Mouse (Mus musculus) v-Abl transformed pro-B cells (cell line): ENCODE data around the gene Olfr979.
"Not testable (repeated sequence)": the region's sequence is repeated elsewhere in the genome, so short reads cannot be mapped to it uniquely, and the experiment has no call there.

Experiments used
- in situ Hi-C, 2 experiments: fragments of 400-800 bp; cut with MboI; formaldehyde crosslinking; loops; one replicate each; pipeline ENCODE4 v1.15.1; 2025; ENCODE audit not compliant: unreplicated experiment in 2 of 2

Olfr979 gene

DNA sequence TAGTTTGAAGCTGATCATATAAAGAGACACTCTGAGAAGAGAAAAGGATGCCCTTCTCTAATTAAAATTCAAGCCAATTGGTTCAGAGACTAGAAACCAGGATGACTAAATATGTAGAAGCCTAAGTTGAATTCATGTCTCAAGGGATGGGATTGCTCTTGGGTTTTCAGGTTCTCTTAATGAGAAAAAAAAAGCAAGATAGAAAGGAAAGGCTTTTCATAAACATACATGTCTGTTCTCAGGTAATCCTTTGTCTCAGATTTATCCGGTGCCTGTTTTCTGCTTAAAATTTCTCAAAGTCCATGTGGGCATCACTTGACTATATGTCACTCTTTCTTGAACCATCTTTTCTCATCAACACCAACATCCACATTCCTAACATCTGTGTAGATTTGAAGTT, at the start of gene Olfr979:
Gene Olfr979 (minus strand): TSS at position 101 of the 400 bp plus-strand sequence.
- in situ Hi-C loops = no loop called here

DNA sequence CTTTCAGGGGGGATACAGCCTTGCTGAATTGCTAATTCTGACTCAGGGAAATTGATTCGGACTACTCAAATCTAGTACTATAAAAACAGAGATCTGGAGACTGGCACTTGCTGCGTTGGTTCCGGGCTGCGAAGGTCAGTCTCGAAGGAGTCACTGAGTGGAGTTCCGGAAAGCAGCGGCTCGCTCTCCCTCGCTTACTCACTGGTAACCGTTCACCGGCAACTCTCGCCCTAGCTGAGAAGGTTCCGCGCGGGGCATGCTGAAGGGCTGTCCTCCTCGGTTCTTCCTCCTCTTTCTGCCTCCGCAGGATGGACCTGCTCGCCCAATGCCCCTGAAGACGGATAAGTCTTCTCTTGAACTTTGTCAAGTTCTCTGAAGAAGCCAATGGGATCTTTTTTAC, 46.9 kb upstream of the Olfr979 start:
- in situ Hi-C loops = no loop called here

DNA sequence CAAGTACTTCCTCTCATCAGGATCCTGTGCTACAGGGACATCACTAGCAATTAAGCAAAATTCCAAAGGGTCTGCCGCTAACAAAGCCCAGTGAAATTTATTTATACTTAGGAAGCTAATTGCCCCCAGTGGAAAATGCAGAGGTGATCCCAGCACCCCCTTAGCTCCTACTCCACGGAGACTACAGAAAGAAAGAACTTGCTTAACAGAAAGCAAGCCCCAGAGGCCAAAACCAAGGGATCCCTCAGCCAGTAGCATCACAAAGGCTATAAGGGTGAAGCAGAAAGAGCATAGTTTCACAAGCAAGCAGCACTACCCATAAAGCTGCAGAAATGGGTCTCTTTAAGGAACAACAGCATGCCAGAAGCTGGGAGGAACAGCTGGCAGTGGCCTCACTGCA, 17.9 kb upstream of the Olfr979 start, which contains the start of gene Olfr981:
Gene Olfr981 (plus strand): TSS at position 301 of the 400 bp plus-strand sequence.
- in situ Hi-C loops = no loop called here

DNA sequence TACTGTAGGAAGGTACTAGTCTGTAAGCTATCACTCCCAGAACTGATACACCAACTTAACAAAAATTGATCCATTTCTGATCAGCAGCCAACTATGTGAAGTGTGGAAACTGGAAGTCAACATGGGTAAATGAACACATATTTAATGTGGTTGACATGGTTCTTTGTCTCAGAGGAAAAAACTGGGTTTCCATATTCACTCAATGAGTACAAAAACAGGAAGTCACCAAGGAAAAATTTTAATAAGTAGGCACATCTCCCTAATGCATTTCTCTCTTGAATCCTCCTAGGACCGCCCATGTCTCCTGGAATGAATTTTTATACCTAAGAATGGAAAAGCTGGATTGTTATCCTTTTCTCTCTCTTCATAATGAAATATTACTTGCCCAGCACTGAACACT, 6.2 kb upstream of the Olfr979 start, which contains the start of gene Olfr980:
Gene Olfr980 (minus strand): TSS at position 101 of the 400 bp plus-strand sequence.
- in situ Hi-C loops = no loop called here

DNA sequence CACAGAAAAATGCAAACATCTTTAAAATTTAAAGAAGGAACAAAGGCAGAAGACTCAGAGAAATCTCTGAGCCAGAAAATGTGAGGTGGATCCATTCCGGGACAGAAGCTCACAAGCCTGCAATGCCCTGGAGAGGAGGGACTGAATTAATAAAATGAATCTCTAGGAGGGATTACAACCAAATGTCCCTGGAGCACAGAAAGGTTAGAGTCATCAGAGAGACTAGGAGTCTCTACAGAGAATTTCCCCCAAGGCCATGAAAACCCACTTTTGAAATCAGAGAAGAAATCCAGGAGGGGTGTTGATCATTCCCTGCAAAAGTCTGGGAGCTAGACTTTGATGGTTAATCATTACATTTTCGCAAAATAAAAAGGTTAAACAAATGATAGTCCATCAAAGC, 11.5 kb downstream of the Olfr979 start, which contains the start of gene Olfr978:
Gene Olfr978 (plus strand): TSS at position 301 of the 400 bp plus-strand sequence.
- in situ Hi-C loops = no loop called here

DNA sequence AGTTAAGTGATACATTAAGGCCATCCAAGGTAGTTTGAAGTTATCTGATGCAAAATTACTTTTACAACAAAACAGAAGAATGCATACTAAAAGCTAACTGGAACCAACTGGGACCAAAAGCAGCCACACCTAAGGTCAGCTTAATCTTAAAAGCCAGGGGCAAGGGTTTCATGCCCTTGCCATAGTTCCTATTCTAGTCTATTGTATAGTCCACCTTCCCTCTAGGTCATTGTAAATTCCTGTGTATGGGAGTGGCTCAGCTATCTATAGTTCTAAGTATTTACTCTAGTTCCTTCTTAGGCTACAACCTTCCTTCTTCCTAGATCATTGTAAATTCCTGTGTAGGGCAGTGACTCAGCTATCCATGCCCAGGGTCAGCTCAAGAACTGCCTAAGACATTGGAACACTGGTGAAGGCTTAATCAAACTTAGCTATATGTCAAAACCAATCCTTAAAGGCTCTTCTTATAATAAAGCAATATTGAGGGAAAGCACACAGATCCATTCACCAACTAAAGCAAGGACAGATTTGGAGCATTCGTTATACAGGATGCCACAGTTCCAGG, 26.6 kb downstream of the Olfr979 start:
- in situ Hi-C loops = loop anchor here in 1 of 2 experiments (10.0 kb wide), 1 partner anchor 72 kb away; the partner anchor contains the start of gene Olfr229

DNA sequence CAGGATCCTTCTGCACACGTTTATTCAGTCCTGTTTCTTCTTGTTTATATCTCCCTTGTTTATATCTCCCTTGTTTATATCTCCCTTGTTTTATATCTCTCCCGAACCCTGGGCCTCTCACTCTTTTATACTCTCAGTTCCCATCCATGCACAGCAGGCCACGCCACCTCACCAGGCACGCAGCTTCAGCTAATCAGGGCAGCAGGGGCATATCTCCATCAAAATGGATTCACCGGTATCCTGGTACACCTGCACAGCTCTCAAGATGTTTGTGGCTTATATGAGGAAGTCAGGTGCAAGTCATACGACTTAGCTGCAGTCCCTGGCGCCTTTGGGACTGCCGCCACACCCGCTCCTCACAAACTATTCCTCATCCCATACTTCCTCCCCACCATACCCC, 42.2 kb downstream of the Olfr979 start, which contains the start of gene Olfr976:
Gene Olfr976 (minus strand): TSS at position 101 of the 400 bp plus-strand sequence.
- in situ Hi-C loops = not testable (repeated sequence)

DNA sequence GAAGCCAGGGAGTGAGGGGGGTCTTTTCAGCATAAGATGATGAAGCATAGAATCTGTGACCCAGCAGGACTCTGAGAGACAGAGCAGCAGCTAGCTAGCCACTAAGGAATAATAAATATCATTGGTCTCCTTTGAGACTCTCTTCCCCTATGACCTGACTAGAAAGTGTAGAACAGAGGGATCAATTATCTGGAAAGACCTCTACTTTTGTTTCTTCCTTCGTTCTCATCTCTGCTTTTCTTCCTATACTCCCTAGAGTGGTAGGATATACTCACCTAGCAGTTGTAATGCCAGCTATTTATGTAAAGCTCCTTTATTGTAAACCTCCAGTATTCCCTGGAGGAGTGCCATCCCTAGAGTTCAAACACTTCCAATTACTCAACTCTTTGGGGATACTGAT, 51.3 kb downstream of the Olfr979 start, which contains the start of gene Olfr975:
Gene Olfr975 (minus strand): TSS at position 101 of the 400 bp plus-strand sequence.
- in situ Hi-C loops = no loop called here
